23 mouse cellular contexts compared by ENCODE assay signal in genomic region chr1:60762451-60762850, GRCm38 (mm10). TPM values are rescaled to one million over a fixed set of nuclear protein-coding genes. Genes with fewer than 3 reads are reported as not detected.
A peak's percentile ranks its signal among the peaks of the same experiment; 100 is the strongest.
DNase-seq lines count a peak whose midpoint lies in the region; ATAC-seq and TF ChIP-seq lines count a peak whose summit lies in the region.
"Had no signal": no experiment of that assay in that cellular context is flagged by ENCODE, and none has a peak within 500 bp of the region (broad histone marks: within the 10 kb centered on the region; RNA-seq: fewer than 3 reads in every experiment).

No protein-coding gene starts in this region.

- no peaks in the 10 kb centered on the region for H3K27me3 ChIP-seq in megakaryocyte, embryonic 14.5 days (replicated peaks)
- H3K27me3 ChIP-seq in CH12.LX (replicated peaks), result no peaks in the 10 kb centered on the region
- H3K27me3 ChIP-seq: embryonic facial prominence, embryonic 12.5 days; forebrain, embryonic 13.5 days; forebrain, embryonic 15.5 days had no signal

- ATAC-seq in megakaryocyte, adult 5-6 weeks (ENCODE audit: poor library complexity, severe bottlenecking), result no peak
- ATAC-seq: forebrain, embryonic 13.5 days; forebrain, embryonic 15.5 days; forebrain, postnatal 0 days; Patski had no signal

- TF ChIP-seq RAD21 in CH12.LX (IDR thresholded peaks at IDR 0.05; ENCODE audit: low read depth, low read length), result no peak

- H3K9me3 ChIP-seq in megakaryocyte, embryonic 14.5 days, result no peaks in the 10 kb centered on the region
- no peaks in the 10 kb centered on the region for H3K9me3 ChIP-seq in CH12.LX (replicated peaks; ENCODE audit: low read length)
- H3K9me3 ChIP-seq: embryonic facial prominence, embryonic 10.5 days; embryonic facial prominence, embryonic 12.5 days; forebrain, embryonic 13.5 days; forebrain, embryonic 15.5 days had no signal

- DNase-seq in gastrocnemius, adult 2 months, result no peak
- DNase-seq in gastrocnemius, adult 8-10 months (ENCODE audit: low spot score in 2 of 2), result no peak
- DNase-seq in CH12.LX (ENCODE audit: extremely low read depth), result no peak
- no peak for DNase-seq in natural killer cell, adult 2 months (ENCODE audit: low spot score in 2 of 2)
- no peak for DNase-seq in lung, postnatal 14 days
- DNase-seq: adrenal gland, adult 8-10 months; adrenal gland, postnatal 14 days; adrenal gland, postnatal 36 days; B cell, adult 2 months; cerebellum, adult 11-12 months; cerebellum, adult 2 months; cerebellum, adult 9-10 months; cerebellum, postnatal 10 days; cerebellum, postnatal 25 days; forebrain, postnatal 0 days had no signal

- TF ChIP-seq EP300 in CH12.LX (IDR thresholded peaks at IDR 0.05; ENCODE audit: low read length), result no peak

- intact Hi-C loops in gastrocnemius, adult 2 months (cut with DNase I), result no loop called here

- H3K4me3 ChIP-seq in gastrocnemius, adult 2 months, result no peak overlapping the region
- H3K4me3 ChIP-seq in megakaryocyte, embryonic 14.5 days (replicated peaks), result peak overlapping the region; percentile 53
- H3K4me3 ChIP-seq in CH12.LX (replicated peaks in 1 of 3; ENCODE audit: low read depth in 2 of 3, low read length in 2 of 3, poor library complexity in 1 of 3), result no peak overlapping the region
- H3K4me3 ChIP-seq: embryonic facial prominence, embryonic 10.5 days; embryonic facial prominence, embryonic 12.5 days; forebrain, embryonic 13.5 days; forebrain, embryonic 15.5 days had no signal

- no peak for TF ChIP-seq POLR2A in CH12.LX (IDR thresholded peaks at IDR 0.05; ENCODE audit: low read depth, low read length)

- peaks cover 4% of the 10 kb centered on the region; the same call in 1 of the 2 replicates for H3K79me2 ChIP-seq in CH12.LX (replicated peaks; ENCODE audit: control insufficient read depth, extremely low read depth, insufficient read depth, poor library complexity, severe bottlenecking)

- no peak for TF ChIP-seq CTCF in gastrocnemius, adult 2 months (IDR thresholded peaks at IDR 0.05)
- TF ChIP-seq CTCF in CH12.LX (conservative IDR thresholded peaks at IDR 0.05 in 1 of 2, IDR thresholded peaks at IDR 0.05 in 1 of 2; ENCODE audit: low read depth in 2 of 2, low read length in 2 of 2), result no peak

- H3K4me1 ChIP-seq in megakaryocyte, embryonic 14.5 days, result peaks cover 33% of the 10 kb centered on the region
- H3K4me1 ChIP-seq in CH12.LX (ENCODE audit: control insufficient read depth in 1 of 2, insufficient read depth in 2 of 2), result peaks cover 14 to 22% of the 10 kb centered on the region in 2 experiments
- H3K4me1 ChIP-seq: embryonic facial prominence, embryonic 12.5 days; forebrain, embryonic 13.5 days; forebrain, embryonic 15.5 days had no signal

- H3K9ac ChIP-seq in CH12.LX (ENCODE audit: insufficient read depth, low read depth), result peak overlapping the region; percentile 44
- H3K9ac ChIP-seq: embryonic facial prominence, embryonic 12.5 days; forebrain, embryonic 13.5 days; forebrain, embryonic 15.5 days; forebrain, postnatal 0 days had no signal

- in situ Hi-C loops in CH12.LX (cut with MboI; ENCODE audit: low pct_ligation_motif_present, low pct_unique_long_range_greater_than_20kb, low sequenced_read_pairs), result no loop called here

- peak overlapping the region; percentile 80 for H3K4me2 ChIP-seq in CH12.LX (ENCODE audit: insufficient read depth, low read depth, poor library complexity, severe bottlenecking)
- H3K4me2 ChIP-seq: embryonic facial prominence, embryonic 12.5 days; forebrain, embryonic 13.5 days; forebrain, embryonic 15.5 days had no signal

- dilution Hi-C loops in CH12.LX (cut with MboI; ENCODE audit: extremely low pct_ligation_motif_present, extremely low pct_unique_long_range_greater_than_20kb, low sequenced_read_pairs), result no loop called here

- peak overlapping the region; percentile 63 for H3K27ac ChIP-seq in gastrocnemius, adult 2 months
- H3K27ac ChIP-seq in CH12.LX (ENCODE audit: insufficient read depth, low read depth), result peak overlapping the region; percentile 69; the same call in 1 of the 2 replicates
- H3K27ac ChIP-seq: embryonic facial prominence, embryonic 10.5 days; embryonic facial prominence, embryonic 12.5 days; forebrain, embryonic 13.5 days; forebrain, embryonic 15.5 days had no signal

- peaks cover 28% of the 10 kb centered on the region for H3K36me3 ChIP-seq in megakaryocyte, embryonic 14.5 days (replicated peaks; ENCODE audit: low read length)
- H3K36me3 ChIP-seq in CH12.LX (replicated peaks in 1 of 2; ENCODE audit: control insufficient read depth in 1 of 2, insufficient read depth in 1 of 2, low read length in 1 of 2), result no peaks in the 10 kb centered on the region
- H3K36me3 ChIP-seq: embryonic facial prominence, embryonic 10.5 days; embryonic facial prominence, embryonic 12.5 days; forebrain, embryonic 15.5 days had no signal

TF ChIP-seq in CH12.LX, 34 proteins besides CTCF, POLR2A, EP300 and RAD21:
- TF ChIP-seq USF2 (conservative IDR thresholded peaks at IDR 0.05; ENCODE audit: low read depth, low read length) (no peak), POLR2AphosphoS2 (IDR thresholded peaks at IDR 0.05; ENCODE audit: low read depth, low read length) (no peak), ETS1 (conservative IDR thresholded peaks at IDR 0.05; ENCODE audit: low read depth, low read length) (no peak), UBTF (IDR thresholded peaks at IDR 0.05; ENCODE audit: low read depth, low read length) (no peak), TBP (conservative IDR thresholded peaks at IDR 0.05; ENCODE audit: low read depth, low read length) (no peak), TCF12 (IDR thresholded peaks at IDR 0.05; ENCODE audit: low read depth, low read length) (no peak), SMC3 (IDR thresholded peaks at IDR 0.05; ENCODE audit: low read depth, low read length) (no peak), PAX5 (IDR thresholded peaks at IDR 0.05; ENCODE audit: low read length) (no peak), NELFE (IDR thresholded peaks at IDR 0.05; ENCODE audit: low read depth, low read length) (no peak), E2F4 (IDR thresholded peaks at IDR 0.05; ENCODE audit: insufficient replicate concordance, low read depth, low read length) (no peak), MYC (IDR thresholded peaks at IDR 0.05; ENCODE audit: low read depth, low read length) (no peak), MXI1 (IDR thresholded peaks at IDR 0.05; ENCODE audit: low read depth, low read length) (no peak), KAT2A (IDR thresholded peaks at IDR 0.05; ENCODE audit: insufficient replicate concordance, low read length) (no peak), MAZ (IDR thresholded peaks at IDR 0.05; ENCODE audit: low read depth, low read length) (no peak), GABPA (IDR thresholded peaks at IDR 0.05; ENCODE audit: insufficient replicate concordance, low read depth, low read length) (no peak)
TF ChIP-seq in CH12.LX: peak in this region for 0.

RNA-seq across cellular contexts. Expression of gene Cd28, which starts 45.9 kb away (rescaled TPM):
- 1 to 10 TPM; 2.8 to 4.8 TPM for total RNA-seq in gastrocnemius, adult 2 months (2021)
- 1 to 10 TPM; 2.4 to 4.7 (median 4.1) TPM for total RNA-seq in gastrocnemius, adult 8-10 months (2022)
- polyA plus RNA-seq in megakaryocyte, embryonic 14.5 days (2012; ENCODE audit: insufficient read depth, low replicate concordance), result 0.91 and 2.4 TPM in 2 replicates
- total RNA-seq in megakaryocyte, adult 5-6 weeks (2015), result 2.3 and 2.5 TPM in 2 replicates
- 2.1 and 2.3 TPM in 2 replicates for total RNA-seq in megakaryocyte, adult 5-6 weeks (2017)
- 4.4 and 5.2 TPM in 2 replicates for total RNA-seq in CH12.LX (2012; rRNA removed)
- 0.82 and 1.0 TPM in 2 replicates for total RNA-seq in CH12.LX (2014; rRNA removed)
- polyA plus RNA-seq in CH12.LX (2012; ENCODE audit: insufficient read length, low read depth), result 1.8 and 2.2 TPM in 2 replicates
- total RNA-seq: MEL had no signal
- polyA plus RNA-seq: Patski had no signal
